Mouse (Mus musculus): ENCODE data around the gene Olfr485. TPM values are rescaled to one million over a fixed set of nuclear protein-coding genes. Genes with fewer than 3 reads are reported as not detected.

Gene Olfr485
- not detected for polyA plus RNA-seq (2015; fragmentation: Illumina TruSeq; extraction: RNeasy Lipid Tissue Mini Kit (QIAGEN cat#74804); ENCODE audit: insufficient read depth, low read depth, low replicate concordance)

GRCm38 (mm10) chr7:108159771-108160170 lies at the start of gene Olfr485:
Olfr485 (minus strand) TSS chr7:108159871.

GRCm38 (mm10) chr7:108172642-108173041 lies 13.0 kb upstream of the Olfr485 start, which contains the start of gene Olfr486:
Olfr486 (minus strand) TSS chr7:108172742.

GRCm38 (mm10) chr7:108127349-108127748 lies 32.3 kb downstream of the Olfr485 start, which contains the start of gene Olfr484:
Olfr484 (minus strand) TSS chr7:108127449.

Other genes starting within 250 kb of the Olfr485 start
- gene Olfr473, start 229.4 kb downstream of the Olfr485 start, polyA plus RNA-seq (2015; fragmentation: Illumina TruSeq; extraction: RNeasy Lipid Tissue Mini Kit (QIAGEN cat#74804); ENCODE audit: insufficient read depth, low read depth, low replicate concordance) = not detected
- not detected for gene Olfr474, start 205.2 kb downstream of the Olfr485 start, polyA plus RNA-seq (2015; fragmentation: Illumina TruSeq; extraction: RNeasy Lipid Tissue Mini Kit (QIAGEN cat#74804); ENCODE audit: insufficient read depth, low read depth, low replicate concordance)
- gene Olfr476, start 195.1 kb downstream of the Olfr485 start, polyA plus RNA-seq (2015; fragmentation: Illumina TruSeq; extraction: RNeasy Lipid Tissue Mini Kit (QIAGEN cat#74804); ENCODE audit: insufficient read depth, low read depth, low replicate concordance) = not detected
- gene Olfr477, start 173.2 kb downstream of the Olfr485 start, polyA plus RNA-seq (2015; fragmentation: Illumina TruSeq; extraction: RNeasy Lipid Tissue Mini Kit (QIAGEN cat#74804); ENCODE audit: insufficient read depth, low read depth, low replicate concordance) = not detected
- gene Olfr478, start 125.9 kb downstream of the Olfr485 start, polyA plus RNA-seq (2015; fragmentation: Illumina TruSeq; extraction: RNeasy Lipid Tissue Mini Kit (QIAGEN cat#74804); ENCODE audit: insufficient read depth, low read depth, low replicate concordance) = not detected
- gene Olfr479, start 109.2 kb downstream of the Olfr485 start, polyA plus RNA-seq (2015; fragmentation: Illumina TruSeq; extraction: RNeasy Lipid Tissue Mini Kit (QIAGEN cat#74804); ENCODE audit: insufficient read depth, low read depth, low replicate concordance) = not detected
- gene Olfr480, start 92.5 kb downstream of the Olfr485 start, polyA plus RNA-seq (2015; fragmentation: Illumina TruSeq; extraction: RNeasy Lipid Tissue Mini Kit (QIAGEN cat#74804); ENCODE audit: insufficient read depth, low read depth, low replicate concordance) = not detected
- not detected for gene Olfr481, start 80.0 kb downstream of the Olfr485 start, polyA plus RNA-seq (2015; fragmentation: Illumina TruSeq; extraction: RNeasy Lipid Tissue Mini Kit (QIAGEN cat#74804); ENCODE audit: insufficient read depth, low read depth, low replicate concordance)
- gene Olfr482, start 62.3 kb downstream of the Olfr485 start, polyA plus RNA-seq (2015; fragmentation: Illumina TruSeq; extraction: RNeasy Lipid Tissue Mini Kit (QIAGEN cat#74804); ENCODE audit: insufficient read depth, low read depth, low replicate concordance) = not detected
- not detected for gene Olfr483, start 59.0 kb downstream of the Olfr485 start, polyA plus RNA-seq (2015; fragmentation: Illumina TruSeq; extraction: RNeasy Lipid Tissue Mini Kit (QIAGEN cat#74804); ENCODE audit: insufficient read depth, low read depth, low replicate concordance)
- not detected for gene Olfr484, start 32.4 kb downstream of the Olfr485 start, polyA plus RNA-seq (2015; fragmentation: Illumina TruSeq; extraction: RNeasy Lipid Tissue Mini Kit (QIAGEN cat#74804); ENCODE audit: insufficient read depth, low read depth, low replicate concordance)
- gene Olfr486, start 12.9 kb upstream of the Olfr485 start, polyA plus RNA-seq (2015; fragmentation: Illumina TruSeq; extraction: RNeasy Lipid Tissue Mini Kit (QIAGEN cat#74804); ENCODE audit: insufficient read depth, low read depth, low replicate concordance) = not detected
- gene Olfr487, start 54.8 kb upstream of the Olfr485 start, polyA plus RNA-seq (2015; fragmentation: Illumina TruSeq; extraction: RNeasy Lipid Tissue Mini Kit (QIAGEN cat#74804); ENCODE audit: insufficient read depth, low read depth, low replicate concordance) = not detected
- gene Olfr488, start 98.5 kb upstream of the Olfr485 start, polyA plus RNA-seq (2015; fragmentation: Illumina TruSeq; extraction: RNeasy Lipid Tissue Mini Kit (QIAGEN cat#74804); ENCODE audit: insufficient read depth, low read depth, low replicate concordance) = not detected
- gene Olfr490, start 129.1 kb upstream of the Olfr485 start, polyA plus RNA-seq (2015; fragmentation: Illumina TruSeq; extraction: RNeasy Lipid Tissue Mini Kit (QIAGEN cat#74804); ENCODE audit: insufficient read depth, low read depth, low replicate concordance) = not detected
- not detected for gene Olfr491, start 153.6 kb upstream of the Olfr485 start, polyA plus RNA-seq (2015; fragmentation: Illumina TruSeq; extraction: RNeasy Lipid Tissue Mini Kit (QIAGEN cat#74804); ENCODE audit: insufficient read depth, low read depth, low replicate concordance)
- gene Olfr492, start 163.8 kb upstream of the Olfr485 start, polyA plus RNA-seq (2015; fragmentation: Illumina TruSeq; extraction: RNeasy Lipid Tissue Mini Kit (QIAGEN cat#74804); ENCODE audit: insufficient read depth, low read depth, low replicate concordance) = not detected
- gene Olfr493, start 187.1 kb upstream of the Olfr485 start, polyA plus RNA-seq (2015; fragmentation: Illumina TruSeq; extraction: RNeasy Lipid Tissue Mini Kit (QIAGEN cat#74804); ENCODE audit: insufficient read depth, low read depth, low replicate concordance) = not detected
- gene Olfr494, start 205.5 kb upstream of the Olfr485 start, polyA plus RNA-seq (2015; fragmentation: Illumina TruSeq; extraction: RNeasy Lipid Tissue Mini Kit (QIAGEN cat#74804); ENCODE audit: insufficient read depth, low read depth, low replicate concordance) = not detected
- gene Olfr495, start 233.3 kb upstream of the Olfr485 start, polyA plus RNA-seq (2015; fragmentation: Illumina TruSeq; extraction: RNeasy Lipid Tissue Mini Kit (QIAGEN cat#74804); ENCODE audit: insufficient read depth, low read depth, low replicate concordance) = not detected

Measured in pancreas, adult 10 weeks (tissue).